Mouse (Mus musculus): ENCODE data around the gene Akr1b8.
"Not testable (repeated sequence)": the region's sequence is repeated elsewhere in the genome, so short reads cannot be mapped to it uniquely, and the experiment has no call there.

Akr1b8 gene

GRCm38 (mm10) chr6:34400696-34401095 is 46.8 kb downstream of the Akr1b8 start:
- no peak for DNase-seq (ENCODE audit: low spot score)

- no peak for DNase-seq (ENCODE audit: low spot score)
Observed at GRCm38 (mm10) chr6:34406746-34407145, 52.8 kb downstream of the Akr1b8 start.

GRCm38 (mm10) chr6:34407403-34407802 is 53.5 kb downstream of the Akr1b8 start:
- no peak for DNase-seq (ENCODE audit: low spot score)

GRCm38 (mm10) chr6:34412023-34412422 is 58.1 kb downstream of the Akr1b8 start, which contains the start of gene Akr1b7:
TSS of gene Akr1b7 (plus strand) at chr6:34412334.
- DNase-seq (ENCODE audit: low spot score) = no peak

- no peak for DNase-seq (ENCODE audit: low spot score)
Observed at GRCm38 (mm10) chr6:34412688-34413087, 58.8 kb downstream of the Akr1b8 start.

- DNase-seq (ENCODE audit: low spot score) = not testable (repeated sequence)
Observed at GRCm38 (mm10) chr6:34413386-34413785, 59.5 kb downstream of the Akr1b8 start.

GRCm38 (mm10) chr6:34416521-34416920 is 62.6 kb downstream of the Akr1b8 start:
- no peak for DNase-seq (ENCODE audit: low spot score)
